In the genomic region with DNA sequence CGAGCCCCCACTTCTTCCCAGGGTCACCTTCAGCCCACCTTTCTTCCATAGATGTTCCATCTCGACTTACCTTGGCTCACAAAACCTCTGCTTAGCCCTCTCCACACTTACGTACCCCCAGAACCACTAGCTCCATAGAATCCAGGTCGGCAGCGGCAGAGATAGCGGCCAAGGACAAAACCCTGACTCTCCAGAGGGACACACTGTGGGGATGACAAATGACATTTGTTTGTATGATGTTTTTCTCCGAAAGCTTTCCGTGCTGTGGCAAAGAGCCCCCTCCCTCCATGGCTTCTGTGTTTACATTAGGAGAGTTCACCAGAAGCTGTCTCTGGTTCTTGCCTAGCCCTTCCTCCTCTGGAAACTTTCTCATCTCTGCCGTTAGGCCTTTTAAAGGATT, we compare ENCODE assay signal across 14 mouse cellular contexts. TPM values are rescaled to one million over a fixed set of nuclear protein-coding genes. Genes with fewer than 3 reads are reported as not detected.
"Had no signal": no experiment of that assay in that cellular context is flagged by ENCODE, and none has a peak within 500 bp of the region (broad histone marks: within the 10 kb centered on the region; RNA-seq: fewer than 3 reads in every experiment).

No protein-coding gene starts in this region.

- DNase-seq: lung, adult 18-20 months; lung, embryonic 14.5 days; lung, postnatal 10 days; lung, postnatal 4 days; midbrain, embryonic 14.5 days; retina, postnatal 1 day; right cerebral cortex, adult 18-20 months; right cerebral cortex, postnatal 25 days; right cerebral cortex, postnatal 4 days; spleen, adult 18-20 months; thymus, adult 18-20 months; thymus, postnatal 14 days; thymus, postnatal 4 days had no signal

RNA-seq across cellular contexts. Expression of gene Gpr179, which starts 4.6 kb away (rescaled TPM):
- total RNA-seq: megakaryocyte-erythroid progenitor cell, adult 5-6 weeks had no signal
